Mouse (Mus musculus) stomach, postnatal 0 days (tissue): ENCODE results near the gene Znhit2.

Experiments
- CTCF ChIP-seq: IDR thresholded peaks from 2 replicates; pipeline ENCODE4 v1.5.1; 2016; ENCODE audit warnings: antibody characterized with exemption, low read depth, mild to moderate bottlenecking, moderate library complexity
- EP300 ChIP-seq: optimal IDR thresholded peaks from 2 replicates; pipeline ENCODE3; 2016; ENCODE audit warnings: antibody characterized with exemption

GRCm38 (mm10) chr19:6058966-6059365 is 2.0 kb upstream of the Znhit2 start:
- TF ChIP-seq CTCF (no peak), EP300 (no peak)
